Mouse (Mus musculus) inflammation-experienced regulatory T-cells, adult 6 months (primary cell): ENCODE measurements around the gene 2610042L04Rik. TPM values are rescaled to one million over a fixed set of nuclear protein-coding genes. Genes with fewer than 3 reads are reported as not detected.
"Not testable (repeated sequence)": the region's sequence is repeated elsewhere in the genome, so short reads cannot be mapped to it uniquely, and the experiment has no call there.

Experiments
- ATAC-seq: one replicate; pipeline ENCODE4 v1.8.0; 2017
- polyA plus RNA-seq, 3 experiments: library from polyadenylated mRNA; unstranded; fragments of 100-300 nt; shearing (Covaris generic); gene quantifications; one replicate each; pipeline ENCODE4 v1.2.1; 2017

2610042L04Rik gene
- 10 to 100 TPM in 1 of 3 experiments, 1 to 10 TPM in 2; 5.7 to 25.6 (median 6.0) TPM for polyA plus RNA-seq

GRCm38 (mm10) chr14:4334476-4335080, at the start of gene 2610042L04Rik:
Gene 2610042L04Rik, plus strand, starts transcription at chr14:4334763.
- ATAC-seq = not testable (repeated sequence)

GRCm38 (mm10) chr14:4316983-4317382, 17.6 kb upstream of the 2610042L04Rik start, which contains the start of gene Gm3149:
Gene Gm3149, plus strand, starts transcription at chr14:4317283.
- ATAC-seq = not testable (repeated sequence)

GRCm38 (mm10) chr14:4335506-4335905, 943 bp downstream of the 2610042L04Rik start:
- not testable (repeated sequence) for ATAC-seq

DNA sequence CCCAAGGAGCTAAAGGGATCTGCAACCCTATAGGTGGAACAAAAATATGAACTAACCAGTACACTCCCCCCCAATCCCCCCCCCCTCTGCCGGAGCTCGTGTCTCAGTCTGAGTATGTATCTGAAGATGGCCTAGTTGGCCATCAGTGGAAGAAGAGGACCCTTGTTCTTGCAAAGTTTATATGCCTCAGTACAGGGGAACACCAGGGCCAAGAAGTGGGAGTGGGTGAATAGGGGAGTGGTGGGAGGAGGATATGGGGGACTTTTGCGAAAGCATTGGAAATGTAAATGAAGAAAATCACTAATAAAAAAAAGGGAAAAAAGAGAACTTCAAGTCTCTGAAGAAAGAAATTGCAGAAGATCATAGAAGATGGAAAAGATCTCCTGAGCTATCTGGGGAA, 34.4 kb downstream of the 2610042L04Rik start:
- ATAC-seq = not testable (repeated sequence)

DNA sequence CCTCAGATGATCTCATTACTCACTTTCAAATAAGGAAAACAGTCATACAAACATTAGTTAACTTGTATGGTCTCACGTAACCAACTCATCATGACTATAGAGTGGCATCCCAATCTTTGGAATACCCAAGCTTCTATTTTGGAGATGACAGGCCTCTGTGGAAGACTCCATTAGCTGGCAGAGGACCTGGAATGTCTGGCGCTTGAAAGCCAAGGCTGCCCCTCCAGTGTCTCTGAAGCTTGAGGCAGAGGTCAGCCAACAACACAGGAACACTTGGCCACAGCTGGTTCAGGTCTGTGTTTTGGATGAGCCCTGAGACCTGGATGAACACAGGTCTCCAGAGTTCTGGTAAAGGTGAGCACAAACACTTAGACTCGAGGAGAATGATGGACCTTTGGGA, 35.1 kb downstream of the 2610042L04Rik start:
- ATAC-seq = not testable (repeated sequence)

DNA sequence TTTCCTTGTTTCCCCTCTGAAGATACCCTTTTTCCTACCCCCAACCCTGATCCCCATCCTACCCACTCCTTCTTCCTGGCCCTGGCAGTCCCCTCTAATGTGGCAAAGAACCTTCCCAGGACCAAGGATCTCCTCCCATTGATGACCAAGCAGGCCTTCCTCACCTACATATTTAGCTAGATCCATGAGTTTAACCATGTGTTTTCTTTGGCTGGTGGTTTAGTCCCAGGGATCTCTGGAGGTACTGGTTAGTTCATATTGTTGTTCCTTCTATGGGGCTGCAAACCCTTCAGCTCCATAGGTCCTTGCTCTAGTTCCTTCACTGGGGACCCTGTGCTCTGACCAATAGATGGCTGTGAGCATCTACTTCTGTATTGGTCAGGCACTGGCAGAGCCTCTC, 43.3 kb downstream of the 2610042L04Rik start:
- ATAC-seq = not testable (repeated sequence)

- not testable (repeated sequence) for ATAC-seq
Observed at GRCm38 (mm10) chr14:4385606-4386005, 51.0 kb downstream of the 2610042L04Rik start.

- not testable (repeated sequence) for ATAC-seq
Observed at GRCm38 (mm10) chr14:4392841-4393530, 58.4 kb downstream of the 2610042L04Rik start.

GRCm38 (mm10) chr14:4397226-4397625, 62.7 kb downstream of the 2610042L04Rik start, which contains the start of gene Gm3159:
Gene Gm3159, plus strand, starts transcription at chr14:4397526.
- ATAC-seq = not testable (repeated sequence)

GRCm38 (mm10) chr14:4398624-4399023, 64.1 kb downstream of the 2610042L04Rik start:
- ATAC-seq = not testable (repeated sequence)

- ATAC-seq = not testable (repeated sequence)
Observed at GRCm38 (mm10) chr14:4400115-4400789, 65.7 kb downstream of the 2610042L04Rik start.

GRCm38 (mm10) chr14:4401245-4401644, 66.7 kb downstream of the 2610042L04Rik start:
- ATAC-seq = not testable (repeated sequence)

- ATAC-seq = not testable (repeated sequence)
Observed at GRCm38 (mm10) chr14:4403840-4404239, 69.3 kb downstream of the 2610042L04Rik start.

Other genes with a start within 250 kb of the 2610042L04Rik start
- 1 to 10 TPM in 2 of 3 experiments, not detected in 1; 2.2 to 9.2 TPM for gene Gm8108, start 224.2 kb upstream of the 2610042L04Rik start, polyA plus RNA-seq
- gene Gm3127, start 169.7 kb upstream of the 2610042L04Rik start, polyA plus RNA-seq = not detected
- gene Gm2974, start 152.2 kb upstream of the 2610042L04Rik start, polyA plus RNA-seq = 1 to 10 TPM; 1.7 to 4.2 (median 1.9) TPM
- not detected for gene Gm3138, start 85.1 kb upstream of the 2610042L04Rik start, polyA plus RNA-seq
- gene Gm3149, start 17.5 kb upstream of the 2610042L04Rik start, polyA plus RNA-seq = not detected
- not detected for gene Gm3159, start 62.8 kb downstream of the 2610042L04Rik start, polyA plus RNA-seq
- 1 to 10 TPM; 1.3 to 8.6 (median 4.0) TPM for gene Gm3164, start 80.7 kb downstream of the 2610042L04Rik start, polyA plus RNA-seq
- gene Gm3173, start 96.2 kb downstream of the 2610042L04Rik start, polyA plus RNA-seq = 1 to 10 TPM in 2 of 3 experiments, not detected in 1; 2.1 to 5.2 TPM
- not detected for gene Gm3182, start 147.0 kb downstream of the 2610042L04Rik start, polyA plus RNA-seq
- gene Gm3047, start 220.6 kb downstream of the 2610042L04Rik start, polyA plus RNA-seq = not detected